Mouse (Mus musculus) heart, postnatal 25 days (tissue): ENCODE measurements at regions not wholly inside any gene's neighbourhood (a gene's known extent, or its start where the extent isn't known, plus 50 kb on each side); places are given as distances from the start of the nearest gene placed in this dataset.

Experiments
- DNase-seq: peaks from one replicate; pipeline ENCODE4 v3.0.0; 2022; ENCODE audit warnings: low spot score
- intact Hi-C: fragments of 180-260 bp; cut with DNase I; formaldehyde crosslinking; loops from one replicate; pipeline ENCODE4 v1.15.1; 2025

GRCm38 (mm10) chr3:35464212-35464911 lies 289.5 kb upstream of the Atp11b start:
- intact Hi-C loops, result no loop called here
- no peak for DNase-seq

- no peak for DNase-seq
- intact Hi-C loops, result no loop called here
Measured at GRCm38 (mm10) chr3:35465956-35466355, 287.9 kb upstream of the Atp11b start.

GRCm38 (mm10) chr3:35473351-35473750 lies 280.6 kb upstream of the Atp11b start:
- DNase-seq, result no peak
- intact Hi-C loops, result no loop called here

- intact Hi-C loops, result no loop called here
Measured at GRCm38 (mm10) chr3:35474361-35474760, 279.5 kb upstream of the Atp11b start.

GRCm38 (mm10) chr3:35475326-35475725 lies 278.6 kb upstream of the Atp11b start:
- intact Hi-C loops, result no loop called here
- DNase-seq, result no peak

More at GRCm38 (mm10) chr3:35474361-35474760, 279.5 kb upstream of the Atp11b start:
- DNase-seq, result no peak

- DNase-seq, result no peak
Measured at GRCm38 (mm10) chr3:35480714-35481695, 272.9 kb upstream of the Atp11b start.

GRCm38 (mm10) chr3:35481841-35482240 lies 272.1 kb upstream of the Atp11b start:
- intact Hi-C loops, result loop anchor here (2.0 to 10.0 kb wide), 5 partner anchors 377 to 1657 kb away; no protein-coding TSS in a partner anchor
- DNase-seq, result no peak

More at GRCm38 (mm10) chr3:35480714-35481695, 272.9 kb upstream of the Atp11b start:
- intact Hi-C loops, result loop anchor here (10.0 kb wide), 3 partner anchors 376 to 1656 kb away; no protein-coding TSS in a partner anchor

GRCm38 (mm10) chr3:35482296-35482695 lies 271.6 kb upstream of the Atp11b start:
- DNase-seq, result no peak
- intact Hi-C loops, result loop anchor here (2.0 to 10.0 kb wide), 5 partner anchors 377 to 1657 kb away; no protein-coding TSS in a partner anchor

- intact Hi-C loops, result loop anchor here (2.0 to 10.0 kb wide), 5 partner anchors 378 to 1658 kb away; no protein-coding TSS in a partner anchor
- no peak for DNase-seq
Measured at GRCm38 (mm10) chr3:35482759-35483158, 271.1 kb upstream of the Atp11b start.

GRCm38 (mm10) chr3:35496027-35496824 lies 257.7 kb upstream of the Atp11b start:
- no peak for DNase-seq
- intact Hi-C loops, result no loop called here

GRCm38 (mm10) chr3:35510314-35510713 lies 243.6 kb upstream of the Atp11b start:
- intact Hi-C loops, result no loop called here
- no peak for DNase-seq

GRCm38 (mm10) chr3:35516517-35516916 lies 237.4 kb upstream of the Atp11b start:
- no peak for DNase-seq
- intact Hi-C loops, result no loop called here

GRCm38 (mm10) chr3:35520131-35520530 lies 233.8 kb upstream of the Atp11b start:
- no peak for DNase-seq
- intact Hi-C loops, result no loop called here

- DNase-seq, result no peak
- intact Hi-C loops, result no loop called here
Measured at GRCm38 (mm10) chr3:35547696-35548095, 206.2 kb upstream of the Atp11b start.

- DNase-seq, result no peak
- intact Hi-C loops, result no loop called here
Measured at GRCm38 (mm10) chr3:35551791-35552190, 202.1 kb upstream of the Atp11b start.

GRCm38 (mm10) chr3:35560425-35560824 lies 193.5 kb upstream of the Atp11b start:
- no peak for DNase-seq
- intact Hi-C loops, result no loop called here

GRCm38 (mm10) chr3:35574402-35574801 lies 179.5 kb upstream of the Atp11b start:
- no peak for DNase-seq
- intact Hi-C loops, result no loop called here
